Mouse (Mus musculus) E14TG2a.4 (cell line): ENCODE measurements at regions not wholly inside any gene's neighbourhood (a gene's known extent, or its start where the extent isn't known, plus 50 kb on each side); places are given as distances from the start of the nearest gene placed in this dataset.

Source experiments
- CTCF ChIP-seq: conservative IDR thresholded peaks from 2 replicates; pipeline ENCODE4 v1.5.1; 2014; ENCODE audit warnings: low read length
- NANOG ChIP-seq: IDR thresholded peaks from 2 replicates; pipeline ENCODE4 v1.6.1; 2014; ENCODE audit warnings: borderline replicate concordance, low read length, mixed read lengths
- POU5F1 ChIP-seq: IDR thresholded peaks from 2 replicates; pipeline ENCODE4 v1.6.1; 2014; ENCODE audit warnings: low read length, borderline replicate concordance

GRCm38 (mm10) chr6:127274732-127275429 is 122.9 kb upstream of the Ccnd2 start:
- TF ChIP-seq CTCF: no peak
- no peak for TF ChIP-seq NANOG
- no peak for TF ChIP-seq POU5F1
